Mouse (Mus musculus) liver, embryonic 16.5 days (tissue): ENCODE measurements around the gene Plpp3. TPM values are rescaled to one million over a fixed set of nuclear protein-coding genes. Genes with fewer than 3 reads are reported as not detected.
"Not testable (repeated sequence)": the region's sequence is repeated elsewhere in the genome, so short reads cannot be mapped to it uniquely, and the experiment has no call there.

ENCODE experiments used
- ATAC-seq: fragments of 200-750 bp; cut with Nextera tagmentation; 2 replicates; pipeline ENCODE4 v1.8.0; 2017; ENCODE audit warnings: low read depth, mild to moderate bottlenecking, moderate number of reproducible peaks, moderate library complexity
- H3K27ac ChIP-seq: fragments of 300-500 bp; sonication (generic); 2 replicates; pipeline ENCODE4 v1.5.1; 2014; ENCODE audit warnings: mild to moderate bottlenecking, low read length
- H3K27me3 ChIP-seq: fragments of 300-500 bp; sonication (generic); 2 replicates; pipeline ENCODE4 v1.6.1; 2014; ENCODE audit warnings: low read depth, low read length, mixed read lengths; ENCODE audit not compliant: control insufficient read depth, insufficient read depth
- H3K36me3 ChIP-seq: fragments of 300-500 bp; sonication (generic); 2 replicates; pipeline ENCODE4 v1.6.1; 2014; ENCODE audit warnings: mild to moderate bottlenecking; ENCODE audit not compliant: control insufficient read depth, insufficient read depth
- H3K4me1 ChIP-seq: fragments of 300-500 bp; sonication (generic); 2 replicates; pipeline ENCODE4 v1.6.1; 2014; ENCODE audit warnings: low read depth, low read length, mixed read lengths; ENCODE audit not compliant: control insufficient read depth
- H3K4me2 ChIP-seq: fragments of 300-500 bp; sonication (generic); 2 replicates; pipeline ENCODE4 v1.6.1; 2014; ENCODE audit warnings: low read depth, low read length, mixed read lengths
- H3K4me3 ChIP-seq: fragments of 300-500 bp; sonication (generic); 2 replicates; pipeline ENCODE4 v1.5.1; 2014; ENCODE audit warnings: low read depth, mild to moderate bottlenecking, low read length
- H3K9ac ChIP-seq: fragments of 300-500 bp; sonication (generic); 2 replicates; pipeline ENCODE4 v1.6.1; 2014; ENCODE audit warnings: low read depth, low read length
- H3K9me3 ChIP-seq: fragments of 300-500 bp; sonication (generic); replicated peaks from 2 replicates; pipeline ENCODE4 v1.6.1; 2016; ENCODE audit warnings: low read length; ENCODE audit not compliant: control insufficient read depth
- WGBS: fragments of 180-500 bp; shearing (Covaris S2); extraction: QIAGEN DNeasy Blood & Tissue Kit; methylation state at CpG from one replicate; pipeline ENCODE4 v1.1.7; 2014; ENCODE audit not compliant: insufficient replicate concordance; 5-methylcytosine and 5-hydroxymethylcytosine counted together
- polyA plus RNA-seq: library from polyadenylated mRNA; unstranded; fragments of >200 nt; fragmentation: Nextera tagmentation; extraction: Ambion mirVana; gene quantifications from 2 replicates; pipeline ENCODE4 v1.2.1, GENCODE M21; 2015

Plpp3 gene
- polyA plus RNA-seq, 1 experiment from 2014 or later = 21.2 TPM

DNA sequence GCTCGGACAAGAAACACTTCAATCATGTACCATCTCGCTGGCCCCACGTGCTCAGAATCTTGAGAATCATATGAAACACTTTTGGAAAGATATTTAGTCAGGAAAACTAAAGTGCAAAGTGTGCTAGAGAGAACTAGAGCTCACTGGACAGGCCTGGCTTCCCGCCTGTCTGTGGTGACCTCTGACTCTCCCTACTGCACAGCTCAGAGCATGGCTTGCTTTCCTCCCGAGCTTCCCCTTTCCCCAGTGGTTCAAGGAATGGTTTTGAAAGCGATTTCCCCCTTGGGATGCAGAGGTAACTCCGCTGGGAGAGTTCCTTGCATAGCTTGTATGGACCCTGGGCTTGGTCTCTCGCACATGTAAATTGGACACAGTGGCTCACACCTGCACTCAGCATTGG, 107.9 kb downstream of the Plpp3 start:
- Histone ChIP-seq H3K4me1 (no peaks in the 10 kb centered on the region), H3K9ac (no peak overlapping the region), H3K9me3 (no peaks in the 10 kb centered on the region), H3K4me2 (no peak overlapping the region), H3K4me3 (no peak overlapping the region), H3K27ac (no peak overlapping the region), H3K36me3 (no peaks in the 10 kb centered on the region), H3K27me3 (no peaks in the 10 kb centered on the region)
- 60% methylated on average over 8 of the region's 8 CpGs for WGBS
- no peak for ATAC-seq

DNA sequence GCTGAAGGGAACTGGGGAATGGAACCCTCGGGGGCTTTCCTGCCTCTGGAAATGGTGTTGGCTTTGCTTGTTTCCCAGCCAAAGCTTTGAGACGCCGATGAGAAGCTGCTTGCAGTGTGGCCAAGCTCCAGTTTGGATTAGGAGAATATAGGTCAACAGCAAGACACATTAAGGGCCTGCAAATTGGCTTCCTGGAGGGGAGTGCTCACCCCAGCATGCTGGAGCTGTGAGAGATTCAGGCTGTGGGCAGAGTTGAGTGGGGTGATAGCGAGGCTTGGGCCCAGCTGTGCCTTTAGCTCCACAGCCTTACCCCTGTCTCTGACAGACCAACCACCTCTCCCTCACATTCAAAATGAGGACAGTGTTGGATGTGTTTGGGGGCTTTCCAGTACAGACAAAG, 108.5 kb downstream of the Plpp3 start:
- no peaks in the 10 kb centered on the region for H3K27me3 ChIP-seq

GRCm38 (mm10) chr4:105268202-105268730, 111.1 kb downstream of the Plpp3 start:
- no peaks in the 10 kb centered on the region for H3K27me3 ChIP-seq
- 42% methylated on average over 6 of the region's 6 CpGs for WGBS
- no peak for ATAC-seq
- H3K4me1 ChIP-seq = no peaks in the 10 kb centered on the region
- H3K36me3 ChIP-seq = no peaks in the 10 kb centered on the region
- no peak overlapping the region for H3K27ac ChIP-seq
- H3K4me2 ChIP-seq = no peak overlapping the region
- no peak overlapping the region for H3K9ac ChIP-seq
- H3K9me3 ChIP-seq = no peaks in the 10 kb centered on the region
- H3K4me3 ChIP-seq = no peak overlapping the region

More for the DNA sequence above, 108.5 kb downstream of the Plpp3 start:
- Histone ChIP-seq H3K27ac (no peak overlapping the region), H3K4me3 (no peak overlapping the region), H3K4me2 (no peak overlapping the region), H3K36me3 (no peaks in the 10 kb centered on the region), H3K9me3 (no peaks in the 10 kb centered on the region), H3K9ac (no peak overlapping the region), H3K4me1 (no peaks in the 10 kb centered on the region)
- 57% methylated on average over 4 of the region's 4 CpGs for WGBS
- no peak for ATAC-seq

GRCm38 (mm10) chr4:105269398-105269797, 112.3 kb downstream of the Plpp3 start:
- not testable (repeated sequence) for H3K9ac ChIP-seq, H3K4me1 ChIP-seq, H3K9me3 ChIP-seq, H3K4me2 ChIP-seq, H3K27ac ChIP-seq, ATAC-seq, H3K27me3 ChIP-seq, H3K36me3 ChIP-seq, H3K4me3 ChIP-seq
- 76% methylated on average over 3 of the region's 7 CpGs for WGBS

DNA sequence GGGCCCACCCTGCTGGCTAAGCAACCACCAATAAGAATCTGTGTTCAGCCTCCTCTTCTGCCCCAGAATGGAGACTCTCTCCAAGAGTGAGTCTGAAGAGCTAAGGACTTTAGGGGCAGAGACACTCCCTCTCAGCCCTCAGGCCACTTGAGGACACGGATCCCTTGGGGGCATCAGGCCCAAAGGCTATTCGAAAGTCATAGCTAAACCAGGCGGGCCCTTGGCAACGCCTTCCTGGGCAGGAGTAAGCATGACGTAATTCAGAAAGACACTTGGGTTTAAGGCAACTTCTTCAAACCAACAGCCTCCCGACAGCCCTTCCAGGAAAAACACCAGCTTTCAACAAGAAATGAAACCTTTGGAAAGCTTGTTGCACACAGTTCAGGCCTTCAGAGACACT, 114.0 kb downstream of the Plpp3 start:
- Histone ChIP-seq H3K4me1 (no peaks in the 10 kb centered on the region), H3K4me2 (no peak overlapping the region), H3K36me3 (no peaks in the 10 kb centered on the region), H3K4me3 (no peak overlapping the region), H3K27ac (no peak overlapping the region), H3K9ac (no peak overlapping the region), H3K9me3 (no peaks in the 10 kb centered on the region), H3K27me3 (no peaks in the 10 kb centered on the region)
- ATAC-seq = no peak
- WGBS = 66% methylated on average over 6 of the region's 6 CpGs

DNA sequence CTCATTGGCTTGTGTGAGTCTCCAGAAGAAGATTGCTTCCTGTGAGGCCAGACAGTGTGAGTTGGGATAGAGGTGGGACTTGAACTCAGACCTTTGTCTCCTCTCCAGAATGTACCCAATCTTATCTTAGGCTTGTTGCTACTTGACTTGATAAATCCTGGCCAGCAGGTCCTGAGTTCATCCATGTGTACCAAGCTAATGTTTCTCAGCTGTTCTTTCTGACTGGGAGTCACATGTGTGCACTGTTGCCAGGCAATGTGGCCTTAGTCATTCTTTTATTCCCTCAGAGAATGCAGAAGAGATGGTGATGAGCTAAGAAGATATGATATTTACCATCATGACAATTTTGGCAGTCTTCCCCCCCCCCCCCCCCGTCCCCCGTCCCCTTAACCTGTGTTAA, 115.9 kb downstream of the Plpp3 start:
- no peak for ATAC-seq
- Histone ChIP-seq H3K36me3 (no peaks in the 10 kb centered on the region), H3K9ac (no peak overlapping the region)

DNA sequence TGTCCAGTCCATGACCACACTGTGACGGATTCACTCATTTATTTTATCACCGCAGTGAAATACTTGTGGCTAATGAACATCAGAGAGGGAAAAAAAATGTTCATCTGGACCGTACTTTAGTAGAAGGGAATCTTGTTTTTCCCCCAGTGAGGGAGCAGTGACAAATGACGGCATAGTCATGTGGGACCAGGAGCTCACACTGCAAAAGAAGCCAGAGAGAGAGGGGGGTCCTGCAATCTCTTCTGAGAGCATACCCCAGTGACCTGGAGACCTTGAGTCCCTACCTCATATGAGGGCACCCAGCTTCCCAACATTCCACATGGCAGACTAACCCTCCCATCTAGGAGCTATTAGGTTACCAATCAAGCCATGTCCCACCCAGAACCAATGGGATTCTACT, 116.3 kb downstream of the Plpp3 start:
- no peaks in the 10 kb centered on the region for H3K27me3 ChIP-seq
- H3K9ac ChIP-seq = no peak overlapping the region
- ATAC-seq = no peak
- H3K9me3 ChIP-seq = no peaks in the 10 kb centered on the region
- H3K4me3 ChIP-seq = no peak overlapping the region
- no peaks in the 10 kb centered on the region for H3K36me3 ChIP-seq
- no peak overlapping the region for H3K4me2 ChIP-seq
- H3K4me1 ChIP-seq = no peaks in the 10 kb centered on the region
- WGBS = 68% methylated on average over 4 of the region's 4 CpGs
- no peak overlapping the region for H3K27ac ChIP-seq

More for the DNA sequence above, 115.9 kb downstream of the Plpp3 start:
- Histone ChIP-seq H3K27ac (no peak overlapping the region), H3K27me3 (no peaks in the 10 kb centered on the region), H3K4me2 (no peak overlapping the region), H3K4me1 (no peaks in the 10 kb centered on the region), H3K4me3 (no peak overlapping the region), H3K9me3 (no peaks in the 10 kb centered on the region)
- WGBS = 49% methylated on average over 2 of the region's 2 CpGs

DNA sequence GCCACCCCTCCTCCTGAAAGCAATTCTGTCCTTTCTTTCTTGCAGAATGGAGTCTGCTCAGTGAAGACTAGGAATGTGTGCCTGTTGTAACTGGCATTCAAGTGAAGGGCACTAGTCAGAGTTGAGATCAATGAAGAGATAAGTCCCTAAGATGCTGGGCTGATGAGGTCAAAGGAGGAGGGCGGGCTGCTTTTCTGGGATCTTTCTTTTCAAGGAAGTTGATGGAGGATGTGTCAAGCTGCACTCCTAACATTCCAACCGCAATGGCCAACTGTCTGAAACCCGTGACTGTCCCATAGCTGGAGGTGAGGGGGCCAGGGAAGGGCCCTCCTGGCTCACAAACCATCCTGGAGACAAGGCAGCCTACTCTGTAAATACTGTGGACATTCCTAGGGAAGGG, 118.5 kb downstream of the Plpp3 start:
- H3K27ac ChIP-seq = no peak overlapping the region
- H3K27me3 ChIP-seq = no peaks in the 10 kb centered on the region
- H3K9me3 ChIP-seq = no peaks in the 10 kb centered on the region
- no peak overlapping the region for H3K4me2 ChIP-seq
- no peak overlapping the region for H3K9ac ChIP-seq
- H3K4me3 ChIP-seq = no peak overlapping the region
- no peaks in the 10 kb centered on the region for H3K4me1 ChIP-seq
- H3K36me3 ChIP-seq = no peaks in the 10 kb centered on the region
- 57% methylated on average over 3 of the region's 3 CpGs for WGBS
- no peak for ATAC-seq

- Histone ChIP-seq H3K4me3 (no peak overlapping the region), H3K4me2 (no peak overlapping the region), H3K27me3 (no peaks in the 10 kb centered on the region), H3K9me3 (no peaks in the 10 kb centered on the region), H3K36me3 (no peaks in the 10 kb centered on the region), H3K27ac (no peak overlapping the region), H3K4me1 (no peaks in the 10 kb centered on the region), H3K9ac (no peak overlapping the region)
- ATAC-seq = no peak
- 44% methylated on average over 14 of the region's 14 CpGs for WGBS
Measured at GRCm38 (mm10) chr4:105276062-105276795, 119.1 kb downstream of the Plpp3 start.
